Mouse (Mus musculus): ENCODE results near the gene Pcdh8. TPM values are rescaled to one million over a fixed set of nuclear protein-coding genes. Genes with fewer than 3 reads are reported as not detected.

Gene Pcdh8
- 11.4 and 13.7 TPM in 2 replicates for polyA plus RNA-seq (2014; fragmentation: Nextera tagmentation; extraction: Ambion mirVana)

DNA sequence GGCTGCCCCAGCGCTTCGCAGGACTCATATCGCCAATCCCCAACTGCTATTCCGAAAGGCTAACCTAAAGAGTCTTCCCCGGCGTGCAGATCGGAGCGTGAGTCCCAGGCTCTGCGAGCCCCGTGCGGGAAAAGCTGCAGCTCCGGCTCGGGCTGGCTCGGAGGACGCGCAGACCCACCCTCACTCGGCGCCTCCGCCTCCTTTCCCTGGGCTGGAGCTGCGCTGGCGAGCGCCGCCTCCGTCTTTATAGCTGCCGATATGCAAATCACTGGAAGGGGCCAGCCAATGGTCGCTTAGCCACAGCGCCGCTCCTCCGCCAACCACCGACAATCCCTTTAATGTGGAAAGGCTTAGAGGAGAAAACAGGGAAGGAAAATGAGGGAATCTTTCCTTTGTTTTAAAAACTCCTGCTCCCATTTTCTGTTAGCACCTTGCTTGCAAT is at the start of gene Pcdh8:
TSS of gene Pcdh8 (minus strand) at position 219 of the 442 bp plus-strand sequence.
- Histone ChIP-seq H3K36me3 (ENCODE audit: control insufficient read depth, insufficient read depth, low read length) (no peaks in the 10 kb centered on the region), H3K9ac (ENCODE audit: low read length) (peak within 1 kb of the TSS; percentile 33), H3K27ac (ENCODE audit: low read depth, low read length) (0 out of 2 replicates have a peak within 1 kb of the TSS, but pooled peaks have one; percentile 26), H3K4me2 (ENCODE audit: low read depth, low read length, severe bottlenecking) (peak within 1 kb of the TSS; percentile 58), H3K27me3 (ENCODE audit: control insufficient read depth, insufficient read depth, low read length) (peaks cover 48% of the 10 kb centered on the region), H3K4me3 (ENCODE audit: low read depth, low read length) (peak within 1 kb of the TSS; percentile 42), H3K9me3 (ENCODE audit: control insufficient read depth, low read length) (no peaks in the 10 kb centered on the region), H3K4me1 (replicated peaks; ENCODE audit: control insufficient read depth, insufficient read depth, low read length) (peaks cover 26% of the 10 kb centered on the region)
- WGBS = under 1% methylated on average over 30 of the region's 30 CpGs
- ATAC-seq (replicated peaks; ENCODE audit: low FRiP score) (peak; percentile 86), DNase-seq (ENCODE audit: low spot score) (peak; percentile 97)

DNA sequence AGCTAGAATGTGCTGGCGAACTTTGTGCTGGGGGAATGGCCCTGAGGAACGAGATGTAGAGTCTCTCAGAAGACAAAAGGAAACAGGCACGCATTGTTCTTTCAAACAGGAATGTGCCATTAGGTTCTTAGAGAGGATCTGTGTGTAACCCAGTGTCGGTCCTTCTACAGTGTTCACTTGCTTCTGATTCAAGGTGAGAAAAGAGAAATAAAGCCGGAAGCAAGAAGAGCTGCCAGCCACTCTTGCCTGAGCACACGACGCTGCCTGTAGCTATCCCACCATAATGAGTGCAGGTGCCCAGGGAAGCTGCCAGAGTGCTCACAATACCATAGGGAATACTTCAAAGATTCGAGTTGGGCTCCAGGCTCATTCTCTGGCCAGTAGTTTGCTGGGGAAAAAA is 43.6 kb upstream of the Pcdh8 start:
- H3K27ac ChIP-seq (ENCODE audit: low read depth, low read length) = no peak overlapping the region

DNA sequence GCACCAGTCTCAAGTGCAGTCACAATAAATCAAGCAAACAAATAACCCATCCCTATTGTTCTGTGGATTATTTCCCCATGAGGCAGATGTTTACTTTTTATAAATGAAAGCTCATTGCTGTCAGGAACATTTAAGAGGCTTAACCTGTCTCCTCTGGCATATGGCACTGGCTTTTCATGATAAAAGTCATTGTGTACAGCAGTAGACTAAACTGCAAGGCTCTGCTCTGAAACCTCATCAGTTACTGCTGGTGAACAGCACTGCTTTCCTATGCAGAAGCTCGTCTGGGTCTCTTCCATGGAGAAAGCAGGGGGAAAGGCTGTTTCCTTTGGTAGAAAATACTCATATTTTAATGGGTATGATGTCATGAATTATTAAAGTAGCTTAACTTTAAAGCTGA is 43.0 kb upstream of the Pcdh8 start:
- no peaks in the 10 kb centered on the region for H3K4me1 ChIP-seq (replicated peaks; ENCODE audit: control insufficient read depth, insufficient read depth, low read length)
- H3K36me3 ChIP-seq (ENCODE audit: control insufficient read depth, insufficient read depth, low read length) = no peaks in the 10 kb centered on the region
- no peak for ATAC-seq (replicated peaks; ENCODE audit: low FRiP score)
- no peak overlapping the region for H3K4me2 ChIP-seq (ENCODE audit: low read depth, low read length, severe bottlenecking)
- no peak overlapping the region for H3K27ac ChIP-seq (ENCODE audit: low read depth, low read length)
- H3K27me3 ChIP-seq (ENCODE audit: control insufficient read depth, insufficient read depth, low read length) = no peaks in the 10 kb centered on the region
- no peak overlapping the region for H3K4me3 ChIP-seq (ENCODE audit: low read depth, low read length)
- WGBS = 52% methylated on average over 1 of the region's 1 CpGs
- no peak for DNase-seq (ENCODE audit: low spot score)
- H3K9me3 ChIP-seq (ENCODE audit: control insufficient read depth, low read length) = no peaks in the 10 kb centered on the region
- no peak overlapping the region for H3K9ac ChIP-seq (ENCODE audit: low read length)

More for the DNA sequence above, 43.6 kb upstream of the Pcdh8 start:
- ATAC-seq (replicated peaks; ENCODE audit: low FRiP score) (no peak), DNase-seq (ENCODE audit: low spot score) (no peak)
- 66% methylated on average over 8 of the region's 8 CpGs for WGBS
- Histone ChIP-seq H3K4me2 (ENCODE audit: low read depth, low read length, severe bottlenecking) (no peak overlapping the region), H3K36me3 (ENCODE audit: control insufficient read depth, insufficient read depth, low read length) (no peaks in the 10 kb centered on the region), H3K9ac (ENCODE audit: low read length) (no peak overlapping the region), H3K4me1 (replicated peaks; ENCODE audit: control insufficient read depth, insufficient read depth, low read length) (no peaks in the 10 kb centered on the region), H3K27me3 (ENCODE audit: control insufficient read depth, insufficient read depth, low read length) (no peaks in the 10 kb centered on the region), H3K4me3 (ENCODE audit: low read depth, low read length) (no peak overlapping the region), H3K9me3 (ENCODE audit: control insufficient read depth, low read length) (no peaks in the 10 kb centered on the region)

DNA sequence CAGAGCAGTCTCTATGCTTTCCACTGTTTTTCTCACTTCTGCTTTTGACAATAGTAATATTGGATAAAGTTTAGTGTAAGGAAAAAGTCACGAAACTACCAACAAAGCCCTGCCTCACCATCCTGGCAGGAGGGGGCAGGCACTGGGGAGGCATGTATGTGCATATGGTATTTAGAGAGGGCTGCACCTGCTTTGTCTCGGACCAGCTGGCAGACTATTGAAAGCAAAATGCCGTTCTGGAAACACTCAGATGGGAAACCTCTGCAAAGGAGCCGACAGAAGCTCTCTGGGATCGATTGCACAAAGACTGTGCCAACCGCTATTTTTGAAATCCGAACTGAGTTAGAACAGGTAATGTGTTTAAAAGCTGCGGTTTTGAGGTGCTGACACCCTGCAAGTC is 22.1 kb upstream of the Pcdh8 start:
- no peak for ATAC-seq (replicated peaks; ENCODE audit: low FRiP score)
- WGBS = 90% methylated on average over 8 of the region's 8 CpGs

DNA sequence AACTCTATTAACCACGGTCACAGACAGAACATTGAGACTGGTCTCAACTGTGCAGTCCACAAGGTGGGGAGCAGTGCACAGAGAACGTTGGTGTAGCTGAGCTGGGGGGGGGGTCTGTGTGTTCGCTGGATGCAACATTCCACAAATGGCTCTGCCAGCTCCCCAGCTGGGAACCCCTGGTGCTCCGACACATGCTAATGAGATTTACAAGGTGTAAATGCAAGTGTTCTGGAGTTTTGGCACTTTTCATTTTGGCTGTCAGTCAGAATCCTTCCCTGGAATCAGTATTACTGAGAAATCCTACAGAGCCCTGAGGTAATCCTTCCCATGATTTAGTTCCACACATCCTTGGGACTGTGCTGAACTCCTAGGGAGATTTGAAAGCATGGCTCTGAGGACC is 18.4 kb upstream of the Pcdh8 start:
- no peak overlapping the region for H3K4me3 ChIP-seq (ENCODE audit: low read depth, low read length)
- peaks cover 3% of the 10 kb centered on the region; the same call in 1 of the 2 replicates for H3K4me1 ChIP-seq (replicated peaks; ENCODE audit: control insufficient read depth, insufficient read depth, low read length)
- DNase-seq (ENCODE audit: low spot score) (no peak), ATAC-seq (replicated peaks; ENCODE audit: low FRiP score) (no peak)
- H3K4me2 ChIP-seq (ENCODE audit: low read depth, low read length, severe bottlenecking) = no peak overlapping the region
- H3K36me3 ChIP-seq (ENCODE audit: control insufficient read depth, insufficient read depth, low read length) = no peaks in the 10 kb centered on the region
- H3K9ac ChIP-seq (ENCODE audit: low read length) = no peak overlapping the region
- no peaks in the 10 kb centered on the region for H3K27me3 ChIP-seq (ENCODE audit: control insufficient read depth, insufficient read depth, low read length)
- no peak overlapping the region for H3K27ac ChIP-seq (ENCODE audit: low read depth, low read length)
- H3K9me3 ChIP-seq (ENCODE audit: control insufficient read depth, low read length) = no peaks in the 10 kb centered on the region
- 42% methylated on average over 4 of the region's 4 CpGs for WGBS

More for the DNA sequence above, 22.1 kb upstream of the Pcdh8 start:
- no peak for DNase-seq (ENCODE audit: low spot score)
- Histone ChIP-seq H3K27me3 (ENCODE audit: control insufficient read depth, insufficient read depth, low read length) (no peaks in the 10 kb centered on the region), H3K36me3 (ENCODE audit: control insufficient read depth, insufficient read depth, low read length) (no peaks in the 10 kb centered on the region), H3K9ac (ENCODE audit: low read length) (no peak overlapping the region), H3K9me3 (ENCODE audit: control insufficient read depth, low read length) (no peaks in the 10 kb centered on the region), H3K4me2 (ENCODE audit: low read depth, low read length, severe bottlenecking) (no peak overlapping the region), H3K4me1 (replicated peaks; ENCODE audit: control insufficient read depth, insufficient read depth, low read length) (peaks cover 3% of the 10 kb centered on the region; the same call in 1 of the 2 replicates), H3K4me3 (ENCODE audit: low read depth, low read length) (no peak overlapping the region), H3K27ac (ENCODE audit: low read depth, low read length) (no peak overlapping the region)

- H3K27ac ChIP-seq (ENCODE audit: low read depth, low read length) = no peak overlapping the region
- H3K4me1 ChIP-seq (replicated peaks; ENCODE audit: control insufficient read depth, insufficient read depth, low read length) = peaks cover 3% of the 10 kb centered on the region; the same call in 1 of the 2 replicates
- H3K9ac ChIP-seq (ENCODE audit: low read length) = no peak overlapping the region
- DNase-seq (ENCODE audit: low spot score) (no peak), ATAC-seq (replicated peaks; ENCODE audit: low FRiP score) (no peak)
- no peaks in the 10 kb centered on the region for H3K9me3 ChIP-seq (ENCODE audit: control insufficient read depth, low read length)
- no peak overlapping the region for H3K4me2 ChIP-seq (ENCODE audit: low read depth, low read length, severe bottlenecking)
- H3K4me3 ChIP-seq (ENCODE audit: low read depth, low read length) = no peak overlapping the region
- 76% methylated on average over 2 of the region's 2 CpGs for WGBS
- H3K36me3 ChIP-seq (ENCODE audit: control insufficient read depth, insufficient read depth, low read length) = no peaks in the 10 kb centered on the region
- H3K27me3 ChIP-seq (ENCODE audit: control insufficient read depth, insufficient read depth, low read length) = no peaks in the 10 kb centered on the region
These were observed 17.6 kb upstream of the Pcdh8 start for GRCm38 (mm10) chr14:79788656-79789204.

GRCm38 (mm10) chr14:79787918-79788317 is 16.8 kb upstream of the Pcdh8 start:
- no peak overlapping the region for H3K27ac ChIP-seq (ENCODE audit: low read depth, low read length)
- H3K4me1 ChIP-seq (replicated peaks; ENCODE audit: control insufficient read depth, insufficient read depth, low read length) = peaks cover 3% of the 10 kb centered on the region; the same call in 1 of the 2 replicates
- H3K4me2 ChIP-seq (ENCODE audit: low read depth, low read length, severe bottlenecking) = no peak overlapping the region
- no peaks in the 10 kb centered on the region for H3K9me3 ChIP-seq (ENCODE audit: control insufficient read depth, low read length)
- 95% methylated on average over 6 of the region's 6 CpGs for WGBS
- H3K4me3 ChIP-seq (ENCODE audit: low read depth, low read length) = no peak overlapping the region
- no peak overlapping the region for H3K9ac ChIP-seq (ENCODE audit: low read length)
- no peak for ATAC-seq (replicated peaks; ENCODE audit: low FRiP score)
- H3K36me3 ChIP-seq (ENCODE audit: control insufficient read depth, insufficient read depth, low read length) = no peaks in the 10 kb centered on the region
- no peak for DNase-seq (ENCODE audit: low spot score)
- H3K27me3 ChIP-seq (ENCODE audit: control insufficient read depth, insufficient read depth, low read length) = no peaks in the 10 kb centered on the region

- no peak for ATAC-seq (replicated peaks; ENCODE audit: low FRiP score)
- whole genome bisulfite sequencing = 57% methylated on average over 4 of the region's 4 CpGs
These were observed 14.3 kb upstream of the Pcdh8 start for GRCm38 (mm10) chr14:79785400-79785799.

GRCm38 (mm10) chr14:79780889-79781288 is 9.8 kb upstream of the Pcdh8 start:
- ATAC-seq (replicated peaks; ENCODE audit: low FRiP score) (no peak), DNase-seq (ENCODE audit: low spot score) (no peak)
- 84% methylated on average over 1 of the region's 1 CpGs for WGBS

More at GRCm38 (mm10) chr14:79785400-79785799, 14.3 kb upstream of the Pcdh8 start:
- peaks cover 3% of the 10 kb centered on the region; the same call in 1 of the 2 replicates for H3K4me1 ChIP-seq (replicated peaks; ENCODE audit: control insufficient read depth, insufficient read depth, low read length)
- no peak overlapping the region for H3K9ac ChIP-seq (ENCODE audit: low read length)
- no peak overlapping the region for H3K4me3 ChIP-seq (ENCODE audit: low read depth, low read length)
- H3K27me3 ChIP-seq (ENCODE audit: control insufficient read depth, insufficient read depth, low read length) = no peaks in the 10 kb centered on the region
- no peak for DNase-seq (ENCODE audit: low spot score)
- no peaks in the 10 kb centered on the region for H3K9me3 ChIP-seq (ENCODE audit: control insufficient read depth, low read length)
- no peak overlapping the region for H3K4me2 ChIP-seq (ENCODE audit: low read depth, low read length, severe bottlenecking)
- H3K36me3 ChIP-seq (ENCODE audit: control insufficient read depth, insufficient read depth, low read length) = no peaks in the 10 kb centered on the region
- H3K27ac ChIP-seq (ENCODE audit: low read depth, low read length) = no peak overlapping the region

More at GRCm38 (mm10) chr14:79780889-79781288, 9.8 kb upstream of the Pcdh8 start:
- Histone ChIP-seq H3K9ac (ENCODE audit: low read length) (no peak overlapping the region), H3K9me3 (ENCODE audit: control insufficient read depth, low read length) (no peaks in the 10 kb centered on the region), H3K36me3 (ENCODE audit: control insufficient read depth, insufficient read depth, low read length) (no peaks in the 10 kb centered on the region), H3K4me2 (ENCODE audit: low read depth, low read length, severe bottlenecking) (no peak overlapping the region), H3K4me1 (replicated peaks; ENCODE audit: control insufficient read depth, insufficient read depth, low read length) (no peaks in the 10 kb centered on the region), H3K27ac (ENCODE audit: low read depth, low read length) (no peak overlapping the region), H3K27me3 (ENCODE audit: control insufficient read depth, insufficient read depth, low read length) (no peaks in the 10 kb centered on the region), H3K4me3 (ENCODE audit: low read depth, low read length) (no peak overlapping the region)
